Mouse (Mus musculus) C2C12 (cell line): Measurements from ENCODE around the gene Itgb5. TPM values are rescaled to one million over a fixed set of nuclear protein-coding genes. Genes with fewer than 3 reads are reported as not detected.
A peak's percentile ranks its signal among the peaks of the same experiment; 100 is the strongest.

Experiments used
- H3K27me3 ChIP-seq: one replicate; pipeline ENCODE4 v1.6.1; 2011; ENCODE audit not compliant: control insufficient read depth, insufficient read depth, insufficient read length
- H3K36me3 ChIP-seq: one replicate; pipeline ENCODE4 v1.6.1; 2011; ENCODE audit not compliant: control insufficient read depth, insufficient read depth
- H3K4me3 ChIP-seq: one replicate; pipeline ENCODE4 v1.5.1; 2011; ENCODE audit warnings: mild to moderate bottlenecking, control low read depth; ENCODE audit not compliant: poor library complexity, insufficient read depth, severe bottlenecking
- H3K79me2 ChIP-seq: one replicate; pipeline ENCODE4 v1.6.1; 2011; ENCODE audit not compliant: control insufficient read depth, insufficient read depth
- H3K79me3 ChIP-seq: one replicate; pipeline ENCODE4 v1.6.1; 2011; ENCODE audit warnings: low read depth, control low read depth
- H3ac ChIP-seq: one replicate; pipeline ENCODE3; 2011; ENCODE audit warnings: low read depth; ENCODE audit not compliant: control insufficient read depth, insufficient read length
- CEBPB ChIP-seq: IDR thresholded peaks from one replicate; pipeline ENCODE4 v1.6.1; 2011; ENCODE audit warnings: low read depth, mild to moderate bottlenecking, control low read depth, moderate library complexity
- CTCF ChIP-seq: IDR thresholded peaks from one replicate; pipeline ENCODE4 v1.5.1; 2011; ENCODE audit not compliant: control insufficient read depth, insufficient read depth, insufficient read length
- FOSL1 ChIP-seq: IDR thresholded peaks from one replicate; pipeline ENCODE4 v1.8.0; 2011; ENCODE audit warnings: mild to moderate bottlenecking, low read length; ENCODE audit not compliant: poor library complexity, insufficient read depth, severe bottlenecking
- MAX ChIP-seq: IDR thresholded peaks from one replicate; pipeline ENCODE4 v1.6.1; 2011; ENCODE audit warnings: mild to moderate bottlenecking, control low read depth
- MYOD1 ChIP-seq: IDR thresholded peaks from one replicate; pipeline ENCODE4 v1.6.1; 2011; ENCODE audit warnings: low read depth; ENCODE audit not compliant: control insufficient read depth, insufficient read length
- MYOG ChIP-seq: IDR thresholded peaks from one replicate; pipeline ENCODE4 v1.6.1; 2011; ENCODE audit not compliant: control insufficient read depth, insufficient read length; ENCODE audit errors: extremely low read depth
- USF1 ChIP-seq: IDR thresholded peaks from one replicate; pipeline ENCODE4 v1.6.1; 2011; ENCODE audit warnings: low read depth, mild to moderate bottlenecking, control low read depth, moderate library complexity
- polyA plus RNA-seq: library from polyadenylated mRNA; unstranded; fragments of >200 nt; fragmentation: generic; extraction: Trizol; gene quantifications from one replicate; pipeline ENCODE4 v1.2.1, GENCODE M21; 2012; ENCODE audit warnings: missing spikeins

Gene Itgb5
- polyA plus RNA-seq, 1 experiment = 46.0 TPM

DNA sequence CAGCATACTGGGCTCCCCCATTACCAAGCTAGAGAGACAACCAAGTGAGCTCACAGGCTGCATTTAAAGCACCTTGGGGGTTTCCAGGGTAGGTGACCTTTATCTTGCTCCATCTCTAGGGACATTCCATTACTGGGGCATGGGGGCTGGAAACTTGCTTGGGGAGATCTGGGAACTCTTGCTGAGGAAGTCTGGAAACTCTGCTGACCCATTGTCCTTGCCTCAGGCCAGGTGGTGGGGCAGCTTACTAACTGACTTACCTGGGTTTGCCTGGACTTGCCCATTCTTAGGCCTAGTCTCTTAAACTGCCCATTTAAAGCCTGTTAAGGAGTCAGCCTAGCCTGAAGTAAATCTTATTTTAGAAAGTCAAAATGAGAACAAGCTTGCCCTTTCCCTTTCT lies 23.8 kb downstream of the Itgb5 start:
- peaks cover 7% of the 10 kb centered on the region for H3K79me3 ChIP-seq
- H3K27me3 ChIP-seq = no peaks in the 10 kb centered on the region
- TF ChIP-seq MYOD1 = no peak
- TF ChIP-seq CTCF = no peak
- TF ChIP-seq MYOG = no peak
- no peak for TF ChIP-seq CEBPB
- no peak for TF ChIP-seq USF1
- TF ChIP-seq FOSL1 = no peak
- TF ChIP-seq MAX = no peak
- H3K36me3 ChIP-seq = no peaks in the 10 kb centered on the region
- no peak overlapping the region for H3K4me3 ChIP-seq
- no peak overlapping the region for H3ac ChIP-seq
- H3K79me2 ChIP-seq = peaks cover 14% of the 10 kb centered on the region

DNA sequence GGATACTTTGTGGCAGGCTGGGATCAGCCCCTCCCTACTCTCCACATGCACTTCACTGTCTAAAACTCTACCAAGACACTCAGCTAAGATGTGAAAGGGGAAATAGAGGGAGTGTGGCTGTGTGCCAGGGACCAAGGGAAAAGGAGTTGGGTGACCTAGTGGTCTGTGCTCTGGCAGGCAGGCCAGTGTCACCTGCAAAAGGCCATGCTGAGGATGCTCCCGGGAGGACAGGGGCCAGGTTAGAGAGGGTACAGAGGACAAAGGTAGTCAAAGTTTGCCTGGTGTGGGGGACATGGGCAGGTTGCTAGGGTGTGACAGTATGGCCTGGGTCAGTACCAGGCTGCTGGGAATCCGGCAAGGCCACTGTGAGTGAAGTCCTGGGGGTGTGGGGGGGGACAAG lies 29.3 kb downstream of the Itgb5 start:
- Histone ChIP-seq H3K79me2 (peaks cover 33% of the 10 kb centered on the region), H3ac (no peak overlapping the region), H3K36me3 (no peaks in the 10 kb centered on the region), H3K4me3 (no peak overlapping the region), H3K27me3 (no peaks in the 10 kb centered on the region), H3K79me3 (peaks cover 13% of the 10 kb centered on the region)
- no peak for TF ChIP-seq MAX
- TF ChIP-seq MYOG = no peak
- TF ChIP-seq CEBPB = no peak
- no peak for TF ChIP-seq FOSL1
- TF ChIP-seq MYOD1 = no peak
- no peak for TF ChIP-seq CTCF
- TF ChIP-seq USF1 = no peak

DNA sequence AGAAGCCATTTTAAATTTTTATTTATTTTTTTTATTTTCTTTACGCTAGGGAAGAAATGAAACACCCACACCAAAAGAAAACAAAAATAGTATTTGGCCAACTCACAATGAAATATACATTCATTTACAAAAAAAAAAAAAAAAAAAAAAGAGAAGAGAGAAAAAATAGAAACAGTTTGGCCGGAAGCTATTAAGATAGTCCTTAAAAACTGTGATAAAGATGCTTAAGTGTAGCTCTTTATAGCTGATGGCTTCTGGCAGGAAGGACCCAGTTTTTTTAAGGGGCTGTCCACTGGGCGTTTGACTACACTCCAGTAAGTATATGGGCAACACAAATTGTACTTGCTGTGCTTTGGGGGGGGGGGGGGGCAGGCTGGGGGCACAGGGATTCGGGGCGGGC lies 29.9 kb downstream of the Itgb5 start:
- no peak for TF ChIP-seq MYOG
- no peak for TF ChIP-seq USF1
- TF ChIP-seq CTCF = no peak
- TF ChIP-seq FOSL1 = no peak
- no peak for TF ChIP-seq MAX
- no peak for TF ChIP-seq MYOD1
- TF ChIP-seq CEBPB = no peak
- Histone ChIP-seq H3K27me3 (no peaks in the 10 kb centered on the region), H3K4me3 (no peak overlapping the region), H3K79me3 (peaks cover 13% of the 10 kb centered on the region), H3ac (no peak overlapping the region), H3K36me3 (no peaks in the 10 kb centered on the region), H3K79me2 (peaks cover 33% of the 10 kb centered on the region)

DNA sequence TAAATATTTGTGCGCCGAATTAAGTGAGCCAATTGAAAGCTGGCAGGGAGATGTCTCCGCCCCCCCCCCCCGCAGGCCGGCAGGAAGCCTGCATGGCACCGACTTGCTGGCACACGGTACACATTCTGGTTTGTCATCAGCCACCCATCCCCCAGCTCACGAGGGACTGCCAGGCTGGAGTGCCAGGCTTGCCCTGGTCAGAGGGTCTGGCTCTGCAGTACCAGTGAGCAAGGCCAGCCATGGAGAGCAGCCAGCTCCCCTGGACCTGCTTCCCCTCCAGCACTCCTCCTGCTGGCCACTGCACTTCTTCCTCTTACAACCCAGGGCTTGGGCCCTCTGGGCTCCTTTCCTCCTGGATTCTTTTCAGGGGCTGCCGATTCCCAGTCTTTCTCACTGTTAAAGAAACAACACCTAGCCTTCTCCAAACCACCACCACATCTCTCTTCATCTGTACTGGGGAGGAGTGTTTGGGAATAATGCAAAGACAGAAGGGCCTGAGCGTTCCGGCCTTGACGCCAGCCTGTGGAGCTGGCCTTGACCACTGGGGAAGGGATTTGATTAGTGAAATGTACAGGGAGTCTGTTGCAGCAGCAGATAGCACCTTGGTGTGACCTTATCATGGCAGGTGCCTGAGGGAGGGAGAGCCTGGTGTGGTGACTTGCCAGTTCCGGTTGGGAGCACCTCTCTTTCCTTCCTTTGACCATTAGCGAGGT lies 30.7 kb downstream of the Itgb5 start:
- no peaks in the 10 kb centered on the region for H3K27me3 ChIP-seq
- no peak overlapping the region for H3ac ChIP-seq
- TF ChIP-seq FOSL1 (no peak), CEBPB (no peak), MAX (peak; percentile 55), MYOD1 (no peak), USF1 (no peak), CTCF (peak; percentile 20), MYOG (no peak)
- peaks cover 13% of the 10 kb centered on the region for H3K79me3 ChIP-seq
- H3K36me3 ChIP-seq = no peaks in the 10 kb centered on the region
- H3K4me3 ChIP-seq = no peak overlapping the region
- peaks cover 33% of the 10 kb centered on the region for H3K79me2 ChIP-seq

DNA sequence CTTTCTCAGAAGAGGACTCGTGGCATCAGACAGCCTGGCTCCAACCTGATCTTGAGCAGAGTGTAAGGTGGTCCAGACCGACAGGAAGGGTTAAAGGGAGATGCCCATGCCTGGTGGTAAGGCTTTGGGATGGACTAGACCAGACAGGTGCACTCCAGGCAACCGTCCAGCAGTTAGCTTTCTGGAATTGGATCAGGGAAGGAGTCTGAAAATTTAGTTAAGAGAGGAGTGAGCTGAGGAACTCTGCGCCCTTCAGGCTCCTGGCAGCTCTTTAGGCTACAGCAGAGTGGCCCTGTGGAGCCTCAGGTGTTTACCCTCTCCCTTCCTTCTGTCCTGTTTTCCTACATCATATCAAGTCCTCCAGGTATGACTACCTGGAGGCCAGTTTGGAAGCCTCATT lies 32.9 kb downstream of the Itgb5 start:
- Histone ChIP-seq H3K79me3 (peaks cover 10% of the 10 kb centered on the region), H3K36me3 (no peaks in the 10 kb centered on the region), H3K4me3 (no peak overlapping the region), H3ac (no peak overlapping the region), H3K27me3 (no peaks in the 10 kb centered on the region), H3K79me2 (peaks cover 27% of the 10 kb centered on the region)
- TF ChIP-seq MAX (no peak), FOSL1 (no peak), CEBPB (no peak), CTCF (no peak), USF1 (no peak), MYOD1 (no peak), MYOG (no peak)

DNA sequence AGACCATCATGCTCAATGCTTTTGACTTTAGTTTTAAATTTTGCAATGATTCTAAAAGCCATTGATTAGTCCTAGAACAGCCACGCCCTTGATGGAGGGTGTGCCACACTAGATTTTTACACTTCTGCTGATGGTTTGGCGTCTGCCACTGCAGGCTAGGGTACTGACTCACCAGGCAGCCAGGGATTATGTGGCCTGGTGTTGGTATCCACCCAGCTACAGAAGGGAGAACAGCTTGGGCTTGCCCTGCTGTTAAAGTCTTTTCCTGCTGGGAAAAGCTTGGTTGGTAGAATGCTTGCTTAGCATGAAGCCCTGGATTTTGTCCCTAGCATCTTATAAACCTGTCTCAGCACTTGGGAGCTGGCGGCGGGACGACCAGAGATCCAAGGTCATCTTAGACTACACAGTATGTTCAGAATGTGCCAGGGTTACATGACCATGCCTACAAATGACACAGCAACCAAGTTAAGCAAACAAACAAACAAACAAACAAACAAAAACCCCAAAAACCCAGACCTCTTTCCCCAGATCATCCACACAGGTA lies 33.8 kb downstream of the Itgb5 start:
- TF ChIP-seq MYOD1 = no peak
- TF ChIP-seq CEBPB = no peak
- TF ChIP-seq USF1 = no peak
- no peak for TF ChIP-seq CTCF
- no peak for TF ChIP-seq FOSL1
- TF ChIP-seq MAX = no peak
- TF ChIP-seq MYOG = no peak
- Histone ChIP-seq H3K79me2 (peaks cover 20% of the 10 kb centered on the region), H3K4me3 (no peak overlapping the region), H3K27me3 (no peaks in the 10 kb centered on the region), H3K36me3 (peaks cover 5% of the 10 kb centered on the region), H3ac (no peak overlapping the region), H3K79me3 (peaks cover 6% of the 10 kb centered on the region)
